Mouse (Mus musculus) small intestine, adult 2 months (tissue): ENCODE measurements around the gene D630039A03Rik. TPM values are rescaled to one million over a fixed set of nuclear protein-coding genes. Genes with fewer than 3 reads are reported as not detected.

Experiments
- H3K27ac ChIP-seq: fragments of 200-500 bp; 2 replicates; pipeline ENCODE4 v1.5.1; 2012; ENCODE audit warnings: low read depth, low read length, control low read depth, inconsistent platforms; ENCODE audit not compliant: insufficient read depth
- H3K27me3 ChIP-seq: fragments of 200-500 bp; 2 replicates; pipeline ENCODE4 v1.6.1; 2012; ENCODE audit warnings: mild to moderate bottlenecking, moderate library complexity, low read length, inconsistent platforms; ENCODE audit not compliant: control insufficient read depth, insufficient read depth
- H3K36me3 ChIP-seq: fragments of 200-500 bp; 2 replicates; pipeline ENCODE4 v1.6.1; 2012; ENCODE audit warnings: mild to moderate bottlenecking, low read length, control low read depth, inconsistent platforms; ENCODE audit not compliant: control insufficient read depth, insufficient read depth
- H3K4me1 ChIP-seq: fragments of 200-500 bp; 2 replicates; pipeline ENCODE4 v1.6.1; 2012; ENCODE audit warnings: low read length, inconsistent platforms, mixed read lengths; ENCODE audit not compliant: control insufficient read depth, insufficient read depth, insufficient read length
- H3K4me3 ChIP-seq: fragments of 200-500 bp; 2 replicates; pipeline ENCODE4 v1.5.1; 2012; ENCODE audit warnings: low read depth, mild to moderate bottlenecking, control low read depth, inconsistent platforms, low read length, moderate library complexity
- CTCF ChIP-seq: fragments of 200-500 bp; IDR thresholded peaks from 2 replicates; pipeline ENCODE4 v1.5.1; 2012; ENCODE audit warnings: low read depth, mild to moderate bottlenecking, control low read depth, inconsistent platforms, low read length, moderate library complexity, mixed read lengths; ENCODE audit not compliant: insufficient replicate concordance, insufficient read length; ENCODE audit errors: extremely low read depth
- POLR2A ChIP-seq: fragments of 200-500 bp; IDR thresholded peaks from 2 replicates; pipeline ENCODE4 v1.6.1; 2012; ENCODE audit warnings: low read depth, mild to moderate bottlenecking, control low read depth, inconsistent platforms, low read length, moderate library complexity
- WGBS: fragments of 180-500 bp; shearing (Covaris S2); methylation state at CpG from one replicate; pipeline ENCODE4 v1.1.7; 2018; 5-methylcytosine and 5-hydroxymethylcytosine counted together
- polyA plus RNA-seq: library from polyadenylated mRNA; depleted of rRNA; stranded (reverse); fragments of >200 nt; gene quantifications from 2 replicates; pipeline ENCODE4 v1.2.3, GENCODE M21; 2012; rRNA removed

The D630039A03Rik gene
- polyA plus RNA-seq: 3.2 and 13.4 TPM in 2 replicates

DNA sequence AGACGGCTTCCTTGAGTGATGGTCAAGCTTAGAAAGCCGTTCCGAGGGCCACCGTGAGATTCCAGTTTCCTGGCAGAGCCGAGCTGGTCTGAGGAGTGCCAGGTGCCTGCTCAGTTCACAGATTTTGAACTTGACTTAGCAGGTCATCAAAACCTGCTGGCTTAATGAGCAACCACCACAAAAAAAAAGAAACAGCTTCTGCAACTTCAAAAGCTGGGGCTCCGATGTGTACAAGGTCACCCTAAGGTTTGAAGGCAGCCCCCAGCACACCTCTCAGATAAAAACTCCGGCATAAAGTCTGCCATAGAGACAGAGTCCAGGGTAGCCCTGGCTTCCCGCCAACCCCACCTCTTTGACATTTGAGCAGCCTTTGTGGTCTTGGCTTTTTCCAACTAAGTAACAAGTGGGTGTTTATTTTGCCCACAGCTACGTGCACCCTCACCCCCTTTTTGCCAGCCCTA is at the start of gene D630039A03Rik:
D630039A03Rik (minus strand) TSS at position 97 of the 461 bp plus-strand sequence.
- 8% methylated on average over 9 of the region's 9 CpGs for WGBS
- no peaks in the 10 kb centered on the region for H3K36me3 ChIP-seq
- H3K4me1 ChIP-seq: peaks cover 10% of the 10 kb centered on the region; the same call in 1 of the 2 replicates
- peak within 1 kb of the TSS; percentile 70 for H3K4me3 ChIP-seq
- TF ChIP-seq CTCF (no peak), POLR2A (peak; percentile 34; the same call in 1 of the 2 replicates)
- H3K27me3 ChIP-seq: no peaks in the 10 kb centered on the region
- H3K27ac ChIP-seq: peak within 1 kb of the TSS; percentile 97

- Histone ChIP-seq H3K27me3 (no peaks in the 10 kb centered on the region), H3K4me1 (peaks cover 2% of the 10 kb centered on the region; the same call in 1 of the 2 replicates), H3K36me3 (no peaks in the 10 kb centered on the region), H3K4me3 (no peak overlapping the region), H3K27ac (no peak overlapping the region)
- TF ChIP-seq POLR2A: no peak
- TF ChIP-seq CTCF: no peak
- 49% methylated on average over 4 of the region's 4 CpGs for WGBS
Observed at GRCm38 (mm10) chr4:57965516-57965915, 49.4 kb upstream of the D630039A03Rik start.

GRCm38 (mm10) chr4:57964143-57964542 is 48.0 kb upstream of the D630039A03Rik start:
- TF ChIP-seq CTCF: no peak
- no peak for TF ChIP-seq POLR2A
- Histone ChIP-seq H3K4me1 (peaks cover 2% of the 10 kb centered on the region; the same call in 1 of the 2 replicates), H3K27ac (no peak overlapping the region), H3K4me3 (no peak overlapping the region), H3K36me3 (no peaks in the 10 kb centered on the region), H3K27me3 (no peaks in the 10 kb centered on the region)
- 52% methylated on average over 1 of the region's 1 CpGs for WGBS

GRCm38 (mm10) chr4:57959056-57959455 is 43.0 kb upstream of the D630039A03Rik start:
- Histone ChIP-seq H3K27me3 (no peaks in the 10 kb centered on the region), H3K4me3 (no peak overlapping the region), H3K27ac (peak overlapping the region; percentile 99), H3K36me3 (no peaks in the 10 kb centered on the region), H3K4me1 (peaks cover 22% of the 10 kb centered on the region; the same call in 1 of the 2 replicates)
- 39% methylated on average over 8 of the region's 8 CpGs for WGBS
- TF ChIP-seq CTCF: no peak
- no peak for TF ChIP-seq POLR2A

- H3K36me3 ChIP-seq: no peaks in the 10 kb centered on the region
- H3K4me3 ChIP-seq: no peak overlapping the region
- peak overlapping the region; percentile 99 for H3K27ac ChIP-seq
- no peak for TF ChIP-seq CTCF
- TF ChIP-seq POLR2A: no peak
- H3K4me1 ChIP-seq: peaks cover 22% of the 10 kb centered on the region; the same call in 1 of the 2 replicates
- H3K27me3 ChIP-seq: no peaks in the 10 kb centered on the region
- 18% methylated on average over 9 of the region's 9 CpGs for WGBS
Observed at GRCm38 (mm10) chr4:57958098-57958497, 42.0 kb upstream of the D630039A03Rik start.

DNA sequence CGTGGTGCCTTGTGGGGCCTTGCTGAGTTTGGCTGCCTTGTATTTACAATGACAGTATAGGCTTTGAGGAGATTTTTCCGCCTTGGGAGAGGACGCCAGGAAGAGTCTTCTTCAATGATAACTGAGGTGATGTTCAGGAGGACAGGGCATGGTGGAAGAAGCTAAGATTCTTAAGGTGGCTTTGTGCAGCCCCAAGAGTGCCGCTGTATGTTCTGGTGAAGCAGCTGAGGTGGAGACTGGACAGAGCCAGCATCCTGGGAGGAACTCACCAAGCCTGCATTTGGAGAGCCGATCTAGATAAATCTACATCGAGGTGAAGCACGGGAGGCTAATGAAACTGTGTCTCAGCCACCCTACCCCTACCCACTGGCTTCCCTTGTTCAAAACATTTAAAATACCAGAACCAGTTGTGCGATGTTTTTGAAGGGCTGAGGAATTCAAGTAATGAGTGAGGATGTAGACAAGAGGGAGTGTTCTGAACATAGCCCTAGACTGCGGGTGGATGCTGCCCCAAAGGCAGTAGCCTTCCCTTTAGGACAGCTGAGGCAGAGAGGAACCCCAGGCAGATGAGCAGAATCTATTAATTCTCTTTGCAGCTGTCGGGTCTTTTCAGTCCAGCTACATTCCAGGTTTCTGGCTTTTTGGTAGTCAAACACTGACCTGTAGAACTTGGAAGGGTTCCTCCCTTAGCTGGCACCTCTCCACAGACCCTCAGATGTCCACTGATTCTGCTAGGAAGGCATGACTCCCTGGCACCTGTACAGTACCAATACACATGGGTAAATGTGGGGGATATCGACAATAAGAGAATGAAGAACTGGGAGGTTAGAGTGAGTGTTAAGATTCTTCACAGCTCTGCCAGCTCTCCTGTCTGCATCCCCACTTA is 41.3 kb upstream of the D630039A03Rik start:
- no peaks in the 10 kb centered on the region for H3K27me3 ChIP-seq
- peaks cover 22% of the 10 kb centered on the region; the same call in 1 of the 2 replicates for H3K4me1 ChIP-seq
- TF ChIP-seq POLR2A: no peak
- TF ChIP-seq CTCF: no peak
- H3K4me3 ChIP-seq: peak overlapping the region; percentile 63
- peak overlapping the region; percentile 99 for H3K27ac ChIP-seq
- WGBS: 17% methylated on average over 11 of the region's 11 CpGs
- no peaks in the 10 kb centered on the region for H3K36me3 ChIP-seq

DNA sequence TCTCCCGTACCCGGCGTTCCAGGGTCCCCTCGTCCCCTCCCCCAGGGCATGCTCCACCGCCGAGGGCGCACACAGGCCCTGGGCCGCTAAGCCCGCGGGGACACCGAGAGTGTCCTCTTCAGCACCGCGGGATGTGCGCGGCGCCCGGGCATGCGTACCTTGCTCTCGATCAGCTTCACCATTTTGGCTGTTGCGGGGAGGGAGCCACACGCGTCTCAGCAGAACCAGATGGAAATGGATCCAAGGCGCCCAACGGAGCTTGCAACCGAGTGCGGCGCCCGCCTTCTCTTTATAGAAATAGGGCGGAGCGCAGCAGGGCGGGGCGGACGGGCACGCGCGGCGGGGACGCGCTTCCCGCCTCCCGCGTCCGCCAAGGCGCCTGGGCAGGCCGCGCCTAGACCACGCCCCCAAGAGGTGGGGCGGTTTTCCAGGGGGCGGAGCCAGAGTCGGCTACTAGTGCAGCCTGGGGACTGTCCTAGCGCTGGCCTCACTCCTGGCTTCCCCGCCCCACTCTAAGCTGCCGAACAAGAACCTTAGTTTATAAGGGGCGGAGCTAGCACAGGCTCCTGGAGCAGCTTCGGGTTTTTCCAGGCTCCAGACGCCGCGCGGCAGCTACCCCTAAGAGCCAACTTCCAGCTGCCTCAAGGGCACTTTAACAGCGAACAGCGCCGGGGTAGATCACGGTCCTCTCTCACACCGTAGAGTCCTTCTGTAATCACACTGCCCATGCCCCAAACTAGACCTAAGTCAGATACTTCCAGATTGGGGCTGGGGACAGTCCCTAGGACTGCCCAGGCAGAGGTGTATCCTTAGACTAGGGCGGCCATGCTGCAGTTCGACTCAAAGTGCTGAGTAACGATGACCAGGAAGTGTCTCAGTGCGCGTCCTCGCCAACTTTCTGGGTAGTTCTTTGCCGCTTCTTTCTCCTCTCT is 40.2 kb upstream of the D630039A03Rik start, which contains the start of gene Txn1:
Txn1 (minus strand) TSS at position 383 of the 932 bp plus-strand sequence.
- TF ChIP-seq CTCF (no peak), POLR2A (peak; percentile 97)
- H3K36me3 ChIP-seq: peaks cover 6% of the 10 kb centered on the region
- WGBS: under 1% methylated on average over 71 of the region's 71 CpGs
- H3K27me3 ChIP-seq: no peaks in the 10 kb centered on the region
- H3K4me1 ChIP-seq: peaks cover 22% of the 10 kb centered on the region; the same call in 1 of the 2 replicates
- H3K4me3 ChIP-seq: peak within 1 kb of the TSS; percentile 89
- H3K27ac ChIP-seq: peak within 1 kb of the TSS; percentile 99
